12 mouse cellular contexts compared by ENCODE assay signal in the genomic region with DNA sequence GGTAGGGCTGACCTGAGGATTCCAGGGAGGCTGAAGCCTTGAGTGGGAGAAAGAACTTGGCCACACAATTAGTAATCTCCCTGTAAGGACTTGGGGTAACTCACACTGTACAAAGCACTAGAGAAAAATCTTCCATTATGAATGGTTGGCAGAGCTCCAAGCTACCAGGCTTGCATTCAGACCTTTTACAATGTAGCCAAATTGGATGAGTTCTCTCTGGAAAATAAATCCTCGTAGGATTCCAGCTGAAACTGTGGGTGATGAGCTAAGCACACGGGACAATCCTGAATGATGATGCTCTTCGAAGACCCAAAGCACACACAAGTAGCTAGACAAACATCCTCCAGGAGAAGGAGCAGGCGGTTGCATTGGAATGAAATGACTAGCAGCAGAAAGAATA. TPM values are rescaled to one million over a fixed set of nuclear protein-coding genes. Genes with fewer than 3 reads are reported as not detected.
A peak's percentile ranks its signal among the peaks of the same experiment; 100 is the strongest.
DNase-seq lines count a peak whose midpoint lies in the region; ATAC-seq and TF ChIP-seq lines count a peak whose summit lies in the region.
"Had no signal": no experiment of that assay in that cellular context is flagged by ENCODE, and none has a peak within 500 bp of the region (broad histone marks: within the 10 kb centered on the region; RNA-seq: fewer than 3 reads in every experiment).

No protein-coding gene starts in this region.

- no peak overlapping the region for H3K4me2 ChIP-seq in embryonic facial prominence, embryonic 14.5 days (ENCODE audit: low read depth, low read length)
- H3K4me2 ChIP-seq: embryonic facial prominence, embryonic 12.5 days; kidney, embryonic 15.5 days; liver, embryonic 12.5 days had no signal

- no peak for TF ChIP-seq CTCF in layer of hippocampus, adult 2 months (conservative IDR thresholded peaks at IDR 0.05)

- H3K27me3 ChIP-seq in embryonic facial prominence, embryonic 14.5 days (replicated peaks; ENCODE audit: control insufficient read depth, insufficient read depth, low read length): no peaks in the 10 kb centered on the region
- H3K27me3 ChIP-seq in embryonic facial prominence, embryonic 10.5 days (replicated peaks; ENCODE audit: low read depth, poor library complexity, severe bottlenecking): no peaks in the 10 kb centered on the region
- H3K27me3 ChIP-seq: embryonic facial prominence, embryonic 12.5 days; kidney, embryonic 15.5 days; liver, embryonic 12.5 days had no signal

- no peaks in the 10 kb centered on the region for H3K4me1 ChIP-seq in embryonic facial prominence, embryonic 14.5 days (ENCODE audit: control insufficient read depth, insufficient read depth, low read length)
- H3K4me1 ChIP-seq in embryonic facial prominence, embryonic 10.5 days: no peaks in the 10 kb centered on the region
- H3K4me1 ChIP-seq: embryonic facial prominence, embryonic 12.5 days; kidney, embryonic 15.5 days; liver, embryonic 12.5 days had no signal

- 50% methylated on average over 4 of the region's 4 CpGs for WGBS in embryonic facial prominence, embryonic 14.5 days
- 89% methylated on average over 4 of the region's 4 CpGs for WGBS in embryonic facial prominence, embryonic 10.5 days

- no peaks in the 10 kb centered on the region for H3K9me3 ChIP-seq in embryonic facial prominence, embryonic 14.5 days (ENCODE audit: control insufficient read depth, low read length)
- H3K9me3 ChIP-seq in embryonic facial prominence, embryonic 10.5 days: no peaks in the 10 kb centered on the region
- H3K9me3 ChIP-seq: embryonic facial prominence, embryonic 12.5 days; kidney, embryonic 15.5 days; liver, embryonic 12.5 days had no signal

- DNase-seq in embryonic facial prominence, embryonic 14.5 days (ENCODE audit: low spot score): peak; percentile 79
- no peak for DNase-seq in embryonic facial prominence, embryonic 10.5 days (ENCODE audit: low spot score)
- peak; percentile 28 to 70 for DNase-seq in layer of hippocampus, adult 18-20 months (ENCODE audit: low spot score in 2 of 2)
- DNase-seq in layer of hippocampus, postnatal 25 days (ENCODE audit: extremely low spot score in 1 of 2, low spot score in 1 of 2): no peak
- DNase-seq in 3T3-L1 (ENCODE audit: low read depth, low spot score): peak; percentile 36
- peak; percentile 28 to 55 for DNase-seq in layer of hippocampus, adult 2 months (ENCODE audit: low spot score in 2 of 2)
- DNase-seq in urinary bladder, postnatal 14 days (ENCODE audit: low spot score): no peak
- DNase-seq: heart, adult 2 months had no signal

- ATAC-seq in embryonic facial prominence, embryonic 14.5 days (ENCODE audit: low read depth): no peak
- ATAC-seq in activated CD4-positive, CD25-positive, alpha-beta regulatory T cell, adult 4 months: no peak
- ATAC-seq: liver, embryonic 12.5 days had no signal

- H3K36me3 ChIP-seq in embryonic facial prominence, embryonic 14.5 days (ENCODE audit: control insufficient read depth, insufficient read depth, low read length): no peaks in the 10 kb centered on the region
- no peaks in the 10 kb centered on the region for H3K36me3 ChIP-seq in embryonic facial prominence, embryonic 10.5 days (replicated peaks)
- H3K36me3 ChIP-seq: embryonic facial prominence, embryonic 12.5 days; kidney, embryonic 15.5 days; liver, embryonic 12.5 days had no signal

- no peak overlapping the region for H3K9ac ChIP-seq in embryonic facial prominence, embryonic 14.5 days (ENCODE audit: low read depth, low read length)
- H3K9ac ChIP-seq: embryonic facial prominence, embryonic 12.5 days; kidney, embryonic 15.5 days; liver, embryonic 12.5 days had no signal

- H3K27ac ChIP-seq in embryonic facial prominence, embryonic 14.5 days (replicated peaks; ENCODE audit: low read depth, low read length): no peak overlapping the region
- no peak overlapping the region for H3K27ac ChIP-seq in embryonic facial prominence, embryonic 10.5 days (replicated peaks)
- no peak overlapping the region for H3K27ac ChIP-seq in layer of hippocampus, adult 2 months
- H3K27ac ChIP-seq: embryonic facial prominence, embryonic 12.5 days; heart, adult 2 months; kidney, embryonic 15.5 days; liver, embryonic 12.5 days had no signal

- no peak overlapping the region for H3K4me3 ChIP-seq in embryonic facial prominence, embryonic 14.5 days (ENCODE audit: low read depth, low read length)
- no peak overlapping the region for H3K4me3 ChIP-seq in embryonic facial prominence, embryonic 10.5 days
- H3K4me3 ChIP-seq in layer of hippocampus, adult 2 months: no peak overlapping the region
- H3K4me3 ChIP-seq: embryonic facial prominence, embryonic 12.5 days; heart, adult 2 months; kidney, embryonic 15.5 days; liver, embryonic 12.5 days had no signal

RNA-seq across cellular contexts. Expression of a gene that starts 7.1 kb away (rescaled TPM):
- polyA plus RNA-seq in embryonic facial prominence, embryonic 14.5 days (2014; fragmentation: Nextera tagmentation; extraction: Ambion mirVana): 0.08 TPM in 1 of 2 replicates, not detected in the other
- polyA plus RNA-seq in embryonic facial prominence, embryonic 10.5 days (2016; fragmentation: Nextera tagmentation; extraction: Ambion mirVana): not detected in 2 replicates
- not detected for total RNA-seq in layer of hippocampus, adult 18-20 months (2021)
- not detected for total RNA-seq in layer of hippocampus, postnatal 25 days (2021)
- total RNA-seq in layer of hippocampus, adult 2 months (2021): not detected
- polyA plus RNA-seq in activated CD4-positive, CD25-positive, alpha-beta regulatory T cell, adult 4 months (2017; shearing (Covaris generic)): not detected
- total RNA-seq: heart, adult 2 months had no signal
- polyA plus RNA-seq: embryonic facial prominence, embryonic 12.5 days had no signal

Comparison
In these comparisons a context has a peak if more than half of its experiments do, and no peak if none do; other contexts are left out.
1. DNase-seq: peak in embryonic facial prominence, embryonic 14.5 days (single experiment), layer of hippocampus, adult 18-20 months (2 of 2), 3T3-L1 (single experiment) and layer of hippocampus, adult 2 months (2 of 2); none in embryonic facial prominence, embryonic 10.5 days (single experiment), layer of hippocampus, postnatal 25 days (0 of 2) and urinary bladder, postnatal 14 days (single experiment).